Mouse (Mus musculus): Measurements from ENCODE around the gene Uso1.

- no peak for TF ChIP-seq CTCF (IDR thresholded peaks at IDR 0.05; ENCODE audit: low read depth)
- TF ChIP-seq EP300 (IDR thresholded peaks at IDR 0.05; ENCODE audit: low read depth): peak; percentile 48; the same call in 1 of the 2 replicates
Observed at GRCm38 (mm10) chr5:92127141-92127625, 10.6 kb upstream of the Uso1 start.
